Mouse (Mus musculus): ENCODE results near the gene Maml1. TPM values are rescaled to one million over a fixed set of nuclear protein-coding genes. Genes with fewer than 3 reads are reported as not detected.

Maml1 gene
- polyA plus RNA-seq, 1 experiment from 2014 or later = 6.0 TPM

- no peak for DNase-seq (ENCODE audit: low spot score)
- TF ChIP-seq CTCF (IDR thresholded peaks at IDR 0.05; ENCODE audit: low read depth) = no peak
- no peaks in the 10 kb centered on the region for H3K9me3 ChIP-seq (replicated peaks; ENCODE audit: low read length)
- peak; percentile 87 for ATAC-seq (replicated peaks; ENCODE audit: low FRiP score, low read depth)
- no peak overlapping the region for H3K4me2 ChIP-seq (ENCODE audit: low read length)
- no peak overlapping the region for H3K9ac ChIP-seq (ENCODE audit: low read depth, low read length)
- no peaks in the 10 kb centered on the region for H3K27me3 ChIP-seq (ENCODE audit: insufficient read depth, low read length)
- H3K27ac ChIP-seq = peak overlapping the region; percentile 62; the same call in 1 of the 2 replicates
- no peak overlapping the region for H3K4me3 ChIP-seq (replicated peaks; ENCODE audit: low read depth, low read length)
- H3K36me3 ChIP-seq (ENCODE audit: insufficient read depth, low read length) = peaks cover 52% of the 10 kb centered on the region
- no peaks in the 10 kb centered on the region for H3K4me1 ChIP-seq (replicated peaks; ENCODE audit: insufficient read depth, low read length)
- 87% methylated on average over 8 of the region's 8 CpGs for WGBS
These were observed 26.2 kb downstream of the Maml1 start for GRCm38 (mm10) chr11:50265931-50266330.

DNA sequence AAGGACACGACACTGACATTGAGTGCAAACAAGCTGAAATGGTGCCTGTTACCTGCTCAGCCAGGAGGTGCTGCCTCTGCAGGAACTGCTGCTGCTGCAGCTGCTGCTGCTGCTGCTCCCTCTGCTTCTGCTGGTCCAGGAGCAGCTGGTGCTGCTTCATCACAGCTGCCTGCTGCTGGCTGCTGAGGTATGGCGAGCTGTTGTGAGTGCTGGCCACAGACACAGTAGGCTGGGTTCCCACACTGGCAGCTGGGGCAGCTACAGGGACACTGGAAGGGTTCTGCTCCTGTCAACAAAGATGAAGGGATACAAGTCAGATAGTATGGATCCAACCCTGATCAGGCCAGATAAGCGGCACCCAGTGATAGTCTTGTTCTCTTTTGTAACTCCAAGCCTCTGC, 28.9 kb downstream of the Maml1 start:
- WGBS = 91% methylated on average over 3 of the region's 3 CpGs
- DNase-seq (ENCODE audit: low spot score) (no peak), ATAC-seq (replicated peaks; ENCODE audit: low FRiP score, low read depth) (no peak)

GRCm38 (mm10) chr11:50262020-50262419, 30.1 kb downstream of the Maml1 start:
- peak; percentile 61 for TF ChIP-seq CTCF (IDR thresholded peaks at IDR 0.05; ENCODE audit: low read depth)
- DNase-seq (ENCODE audit: low spot score) (no peak), ATAC-seq (replicated peaks; ENCODE audit: low FRiP score, low read depth) (no peak)
- H3K4me2 ChIP-seq (ENCODE audit: low read length) = no peak overlapping the region
- 91% methylated on average over 4 of the region's 4 CpGs for WGBS
- H3K4me1 ChIP-seq (replicated peaks; ENCODE audit: insufficient read depth, low read length) = no peaks in the 10 kb centered on the region
- no peak overlapping the region for H3K27ac ChIP-seq
- no peaks in the 10 kb centered on the region for H3K9me3 ChIP-seq (replicated peaks; ENCODE audit: low read length)
- no peak overlapping the region for H3K9ac ChIP-seq (ENCODE audit: low read depth, low read length)
- no peak overlapping the region for H3K4me3 ChIP-seq (replicated peaks; ENCODE audit: low read depth, low read length)
- no peaks in the 10 kb centered on the region for H3K27me3 ChIP-seq (ENCODE audit: insufficient read depth, low read length)
- peaks cover 76% of the 10 kb centered on the region for H3K36me3 ChIP-seq (ENCODE audit: insufficient read depth, low read length)

More for the DNA sequence above, 28.9 kb downstream of the Maml1 start:
- no peak overlapping the region for H3K4me2 ChIP-seq (ENCODE audit: low read length)
- no peak overlapping the region for H3K9ac ChIP-seq (ENCODE audit: low read depth, low read length)
- no peaks in the 10 kb centered on the region for H3K4me1 ChIP-seq (replicated peaks; ENCODE audit: insufficient read depth, low read length)
- no peaks in the 10 kb centered on the region for H3K27me3 ChIP-seq (ENCODE audit: insufficient read depth, low read length)
- peaks cover 66% of the 10 kb centered on the region for H3K36me3 ChIP-seq (ENCODE audit: insufficient read depth, low read length)
- no peak for TF ChIP-seq CTCF (IDR thresholded peaks at IDR 0.05; ENCODE audit: low read depth)
- no peaks in the 10 kb centered on the region for H3K9me3 ChIP-seq (replicated peaks; ENCODE audit: low read length)
- no peak overlapping the region for H3K27ac ChIP-seq
- H3K4me3 ChIP-seq (replicated peaks; ENCODE audit: low read depth, low read length) = no peak overlapping the region

DNA sequence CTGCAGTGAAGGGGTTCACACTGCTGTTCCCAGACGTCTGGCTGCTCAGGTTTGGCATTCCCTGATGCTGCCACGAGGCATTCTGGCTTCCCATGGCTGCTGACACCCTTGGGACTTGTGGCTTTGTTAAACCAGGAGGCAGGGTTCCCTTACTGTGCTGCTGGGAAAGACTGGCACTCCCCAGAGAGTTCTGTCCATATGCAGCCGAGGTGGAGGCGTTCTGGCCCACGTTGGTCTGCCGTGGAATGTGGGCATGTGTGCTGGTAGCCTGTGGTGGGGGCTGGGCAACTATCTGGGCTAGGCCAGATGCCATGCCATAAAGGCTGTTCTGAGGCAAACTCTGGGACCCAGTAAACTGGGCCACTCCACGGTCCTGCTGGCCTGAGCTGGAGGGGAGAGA, 33.8 kb downstream of the Maml1 start:
- no peak overlapping the region for H3K4me2 ChIP-seq (ENCODE audit: low read length)
- H3K4me3 ChIP-seq (replicated peaks; ENCODE audit: low read depth, low read length) = no peak overlapping the region
- peaks cover 56% of the 10 kb centered on the region for H3K36me3 ChIP-seq (ENCODE audit: insufficient read depth, low read length)
- H3K4me1 ChIP-seq (replicated peaks; ENCODE audit: insufficient read depth, low read length) = no peaks in the 10 kb centered on the region
- H3K27ac ChIP-seq = no peak overlapping the region
- WGBS = 83% methylated on average over 7 of the region's 7 CpGs
- H3K9ac ChIP-seq (ENCODE audit: low read depth, low read length) = no peak overlapping the region
- ATAC-seq (replicated peaks; ENCODE audit: low FRiP score, low read depth) = no peak
- TF ChIP-seq CTCF (IDR thresholded peaks at IDR 0.05; ENCODE audit: low read depth) = no peak
- DNase-seq (ENCODE audit: low spot score) = no peak
- H3K9me3 ChIP-seq (replicated peaks; ENCODE audit: low read length) = no peaks in the 10 kb centered on the region
- H3K27me3 ChIP-seq (ENCODE audit: insufficient read depth, low read length) = no peaks in the 10 kb centered on the region

- no peak overlapping the region for H3K27ac ChIP-seq
- 80% methylated on average over 7 of the region's 7 CpGs for WGBS
- H3K27me3 ChIP-seq (ENCODE audit: insufficient read depth, low read length) = no peaks in the 10 kb centered on the region
- no peak overlapping the region for H3K4me2 ChIP-seq (ENCODE audit: low read length)
- peaks cover 40% of the 10 kb centered on the region for H3K36me3 ChIP-seq (ENCODE audit: insufficient read depth, low read length)
- no peak for TF ChIP-seq CTCF (IDR thresholded peaks at IDR 0.05; ENCODE audit: low read depth)
- H3K9me3 ChIP-seq (replicated peaks; ENCODE audit: low read length) = no peaks in the 10 kb centered on the region
- H3K4me3 ChIP-seq (replicated peaks; ENCODE audit: low read depth, low read length) = no peak overlapping the region
- DNase-seq (ENCODE audit: low spot score) = no peak
- peaks cover 6% of the 10 kb centered on the region; the same call in 1 of the 2 replicates for H3K4me1 ChIP-seq (replicated peaks; ENCODE audit: insufficient read depth, low read length)
- H3K9ac ChIP-seq (ENCODE audit: low read depth, low read length) = no peak overlapping the region
- ATAC-seq (replicated peaks; ENCODE audit: low FRiP score, low read depth) = no peak
These were observed 35.5 kb downstream of the Maml1 start for GRCm38 (mm10) chr11:50256615-50257014.

GRCm38 (mm10) chr11:50254010-50254580, 38.0 kb downstream of the Maml1 start:
- DNase-seq (ENCODE audit: low spot score) = peak; percentile 39
- Histone ChIP-seq H3K4me3 (replicated peaks; ENCODE audit: low read depth, low read length) (no peak overlapping the region), H3K9ac (ENCODE audit: low read depth, low read length) (no peak overlapping the region), H3K27ac (no peak overlapping the region), H3K27me3 (ENCODE audit: insufficient read depth, low read length) (no peaks in the 10 kb centered on the region), H3K4me1 (replicated peaks; ENCODE audit: insufficient read depth, low read length) (peaks cover 6% of the 10 kb centered on the region; the same call in 1 of the 2 replicates), H3K9me3 (replicated peaks; ENCODE audit: low read length) (no peaks in the 10 kb centered on the region), H3K4me2 (ENCODE audit: low read length) (no peak overlapping the region), H3K36me3 (ENCODE audit: insufficient read depth, low read length) (peaks cover 30% of the 10 kb centered on the region)
- no peak for ATAC-seq (replicated peaks; ENCODE audit: low FRiP score, low read depth)
- 53% methylated on average over 12 of the region's 12 CpGs for WGBS
- no peak for TF ChIP-seq CTCF (IDR thresholded peaks at IDR 0.05; ENCODE audit: low read depth)

DNA sequence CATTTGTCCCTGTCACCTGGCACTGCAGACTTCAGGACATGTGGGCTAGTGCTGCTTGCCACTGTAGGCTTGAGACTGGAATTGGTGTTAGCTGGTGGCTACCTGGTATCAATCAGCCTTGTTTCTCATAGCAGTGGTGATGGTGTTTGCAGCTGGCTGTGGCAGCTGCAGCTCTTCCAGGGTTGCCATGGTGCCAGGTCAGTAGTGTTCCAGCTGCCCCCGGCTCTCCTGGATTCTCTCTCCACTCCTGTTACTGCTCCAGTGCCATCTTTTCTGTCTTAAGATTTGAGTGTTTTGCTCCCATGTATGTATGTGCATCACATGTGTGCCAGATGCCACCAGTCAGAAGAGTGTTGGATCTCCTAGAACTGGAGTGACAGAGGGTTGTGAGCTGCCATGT, 38.7 kb downstream of the Maml1 start:
- no peak for TF ChIP-seq CTCF (IDR thresholded peaks at IDR 0.05; ENCODE audit: low read depth)
- Histone ChIP-seq H3K4me2 (ENCODE audit: low read length) (no peak overlapping the region), H3K36me3 (ENCODE audit: insufficient read depth, low read length) (peaks cover 23% of the 10 kb centered on the region), H3K27me3 (ENCODE audit: insufficient read depth, low read length) (no peaks in the 10 kb centered on the region), H3K27ac (no peak overlapping the region), H3K9me3 (replicated peaks; ENCODE audit: low read length) (no peaks in the 10 kb centered on the region), H3K4me1 (replicated peaks; ENCODE audit: insufficient read depth, low read length) (peaks cover 6% of the 10 kb centered on the region; the same call in 1 of the 2 replicates), H3K4me3 (replicated peaks; ENCODE audit: low read depth, low read length) (no peak overlapping the region), H3K9ac (ENCODE audit: low read depth, low read length) (no peak overlapping the region)
- DNase-seq (ENCODE audit: low spot score) (no peak), ATAC-seq (replicated peaks; ENCODE audit: low FRiP score, low read depth) (no peak; the same call in 1 of the 2 replicates)
- WGBS = 27% methylated on average over 1 of the region's 1 CpGs

Data from kidney, postnatal 0 days (tissue).